Mouse (Mus musculus) forebrain, embryonic 13.5 days (tissue): ENCODE results near the gene Pdgfb. TPM values are rescaled to one million over a fixed set of nuclear protein-coding genes. Genes with fewer than 3 reads are reported as not detected.

Experiments
- ATAC-seq: fragments of 200-750 bp; cut with Nextera tagmentation; 2 replicates; pipeline ENCODE4 v1.8.0; 2017
- H3K27ac ChIP-seq: fragments of 300-500 bp; sonication (generic); 2 replicates; pipeline ENCODE4 v1.5.1; 2015; ENCODE audit warnings: inconsistent platforms, mild to moderate bottlenecking, moderate library complexity
- H3K27me3 ChIP-seq: fragments of 300-500 bp; sonication (generic); 2 replicates; pipeline ENCODE4 v1.6.1; 2015; ENCODE audit warnings: mild to moderate bottlenecking, inconsistent platforms
- H3K36me3 ChIP-seq: fragments of 300-500 bp; sonication (generic); 2 replicates; pipeline ENCODE4 v1.6.1; 2015; ENCODE audit warnings: mild to moderate bottlenecking, inconsistent platforms; ENCODE audit not compliant: poor library complexity, severe bottlenecking
- H3K4me1 ChIP-seq: fragments of 300-500 bp; sonication (generic); 2 replicates; pipeline ENCODE4 v1.6.1; 2015; ENCODE audit warnings: inconsistent platforms
- H3K4me2 ChIP-seq: fragments of 300-500 bp; sonication (generic); 2 replicates; pipeline ENCODE4 v1.6.1; 2015; ENCODE audit warnings: inconsistent platforms, mild to moderate bottlenecking, moderate library complexity
- H3K4me3 ChIP-seq: fragments of 300-500 bp; sonication (generic); 2 replicates; pipeline ENCODE4 v1.5.1; 2015; ENCODE audit warnings: mild to moderate bottlenecking, inconsistent platforms
- H3K9ac ChIP-seq: fragments of 300-500 bp; sonication (generic); 2 replicates; pipeline ENCODE4 v1.6.1; 2015; ENCODE audit warnings: mild to moderate bottlenecking, inconsistent platforms
- H3K9me3 ChIP-seq: fragments of 300-500 bp; sonication (generic); replicated peaks from 2 replicates; pipeline ENCODE4 v1.6.1; 2016; ENCODE audit warnings: inconsistent platforms
- WGBS: fragments of 180-500 bp; shearing (Covaris S2); methylation state at CpG from one replicate; pipeline ENCODE4 v1.1.7; 2015; 5-methylcytosine and 5-hydroxymethylcytosine counted together
- microRNA-seq: library from miRNA; unstranded; fragments of <30 nt; microRNA quantifications from one replicate; pipeline ENCODE4, GENCODE M21; 2016
- polyA plus RNA-seq: library from polyadenylated mRNA; unstranded; fragments of >200 nt; fragmentation: Nextera tagmentation; extraction: Ambion mirVana; gene quantifications from 2 replicates; pipeline ENCODE4 v1.2.1, GENCODE M21; 2015

Pdgfb gene
- polyA plus RNA-seq, 1 experiment from 2014 or later = 1.9 TPM

GRCm38 (mm10) chr15:79950250-79951025 lies 64.3 kb downstream of the Pdgfb start:
- Histone ChIP-seq H3K4me2 (peak overlapping the region; percentile 67), H3K36me3 (no peaks in the 10 kb centered on the region), H3K9ac (peak overlapping the region; percentile 59), H3K27me3 (no peaks in the 10 kb centered on the region; the same call in 1 of the 2 replicates), H3K27ac (peak overlapping the region; percentile 51; the same call in 1 of the 2 replicates), H3K4me3 (peak overlapping the region; percentile 35), H3K4me1 (peaks cover 28% of the 10 kb centered on the region), H3K9me3 (no peaks in the 10 kb centered on the region)
- 2% methylated on average over 23 of the region's 24 CpGs for WGBS
- ATAC-seq = peak; percentile 66

DNA sequence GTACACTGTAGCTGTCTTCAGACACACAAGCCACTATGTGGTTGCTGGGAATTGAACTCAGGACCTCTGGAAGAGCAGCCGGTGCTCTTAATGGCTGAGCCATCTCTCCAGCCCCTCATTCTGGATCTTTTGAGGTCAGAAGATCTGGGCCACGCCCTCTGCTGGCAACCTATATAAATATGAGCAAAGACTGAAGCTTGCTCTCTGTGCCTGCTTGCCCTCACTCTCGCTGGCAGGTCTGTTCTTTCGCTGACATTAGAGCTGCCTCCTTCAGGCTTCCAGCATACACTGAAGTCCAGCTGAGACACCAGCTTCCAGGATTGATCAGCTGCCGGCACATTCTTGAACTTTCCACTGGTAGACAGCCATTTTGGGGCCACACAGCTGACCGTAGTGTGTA lies 67.1 kb downstream of the Pdgfb start:
- Histone ChIP-seq H3K9me3 (no peaks in the 10 kb centered on the region), H3K36me3 (no peaks in the 10 kb centered on the region), H3K27ac (no peak overlapping the region), H3K9ac (no peak overlapping the region), H3K4me3 (no peak overlapping the region), H3K4me1 (peaks cover 28% of the 10 kb centered on the region), H3K27me3 (peaks cover 9% of the 10 kb centered on the region; the same call in 1 of the 2 replicates), H3K4me2 (no peak overlapping the region)
- WGBS = 74% methylated on average over 6 of the region's 6 CpGs
- no peak for ATAC-seq

GRCm38 (mm10) chr15:79946790-79947189 lies 68.0 kb downstream of the Pdgfb start:
- H3K36me3 ChIP-seq = no peaks in the 10 kb centered on the region
- no peak overlapping the region for H3K4me2 ChIP-seq
- H3K9me3 ChIP-seq = no peaks in the 10 kb centered on the region
- peaks cover 26% of the 10 kb centered on the region for H3K4me1 ChIP-seq
- 62% methylated on average over 9 of the region's 9 CpGs for WGBS
- H3K9ac ChIP-seq = no peak overlapping the region
- ATAC-seq = no peak
- no peak overlapping the region for H3K4me3 ChIP-seq
- H3K27me3 ChIP-seq = peaks cover 9% of the 10 kb centered on the region; the same call in 1 of the 2 replicates
- H3K27ac ChIP-seq = no peak overlapping the region

- Histone ChIP-seq H3K27me3 (peaks cover 9% of the 10 kb centered on the region; the same call in 1 of the 2 replicates), H3K4me3 (no peak overlapping the region), H3K36me3 (no peaks in the 10 kb centered on the region), H3K4me2 (no peak overlapping the region), H3K27ac (no peak overlapping the region), H3K9me3 (no peaks in the 10 kb centered on the region), H3K4me1 (peaks cover 18% of the 10 kb centered on the region), H3K9ac (no peak overlapping the region)
- WGBS = 10% methylated on average over 4 of the region's 4 CpGs
- ATAC-seq = peak; percentile 82
Observed at GRCm38 (mm10) chr15:79946022-79946421, 68.8 kb downstream of the Pdgfb start.

Small RNA genes lying within 50 kb of the gene (microRNA-seq; reads per million reads assigned to microRNA genes)
- 0.80 reads per million for gene Mir7213

Other genes with a start within 250 kb of the Pdgfb start
- gene Dnal4, start 237.1 kb downstream of the Pdgfb start, polyA plus RNA-seq = 90.6 and 94.0 TPM in 2 replicates
- gene Nptxr, start 210.2 kb downstream of the Pdgfb start, polyA plus RNA-seq = 7.9 and 8.3 TPM in 2 replicates
- not detected in 2 replicates for gene Npcd, start 180.7 kb downstream of the Pdgfb start, polyA plus RNA-seq
- gene Cbx6, start 180.3 kb downstream of the Pdgfb start, polyA plus RNA-seq = 39.0 and 43.8 TPM in 2 replicates
- 5.8 and 6.6 TPM in 2 replicates for gene Apobec3, start 123.3 kb downstream of the Pdgfb start, polyA plus RNA-seq
- gene Cbx7, start 43.9 kb downstream of the Pdgfb start, polyA plus RNA-seq = 2.5 and 2.9 TPM in 2 replicates
- 21.5 and 22.8 TPM in 2 replicates for gene Syngr1, start 76.4 kb upstream of the Pdgfb start, polyA plus RNA-seq
- 733 and 735 TPM in 2 replicates for gene Rpl3, start 76.9 kb upstream of the Pdgfb start, polyA plus RNA-seq
- gene Tab1, start 118.2 kb upstream of the Pdgfb start, polyA plus RNA-seq = 36.6 and 42.4 TPM in 2 replicates
- 7.3 and 7.8 TPM in 2 replicates for gene Mgat3, start 158.7 kb upstream of the Pdgfb start, polyA plus RNA-seq
- 39.6 and 40.3 TPM in 2 replicates for gene Mief1, start 219.0 kb upstream of the Pdgfb start, polyA plus RNA-seq
- gene AC140267.1, start 220.9 kb upstream of the Pdgfb start, polyA plus RNA-seq = 2.7 TPM in 1 of 2 replicates, not detected in the other
- gene Atf4, start 240.2 kb upstream of the Pdgfb start, polyA plus RNA-seq = 129 and 138 TPM in 2 replicates
- 62.0 and 63.8 TPM in 2 replicates for gene Rps19bp1, start 249.3 kb upstream of the Pdgfb start, polyA plus RNA-seq